Mouse (Mus musculus): ENCODE results near the gene Fbxo17.

Gene Fbxo17

DNA sequence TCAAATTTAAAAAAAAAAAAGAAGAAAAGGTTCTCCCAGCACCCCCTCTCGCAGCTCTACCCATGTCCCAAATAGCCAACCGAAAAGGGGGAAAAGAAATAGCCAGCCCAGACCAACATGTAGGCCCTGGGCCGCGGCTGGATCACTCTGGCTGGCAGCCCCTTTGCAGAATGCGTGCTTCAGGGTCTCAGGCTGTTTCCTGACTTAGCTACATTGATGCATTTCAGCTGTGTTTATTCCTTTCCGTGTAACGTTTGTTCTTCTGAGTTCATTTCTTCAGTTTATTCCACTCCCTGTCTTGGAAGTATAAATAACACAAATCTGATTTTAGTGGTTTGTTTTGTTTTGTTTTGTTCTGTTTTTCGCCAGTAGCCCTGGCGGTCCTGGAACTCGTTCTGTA lies 1.1 kb downstream of the Fbxo17 start:
- in situ Hi-C loops (cut with MboI; ENCODE audit: low sequenced_read_pairs), result no loop called here

DNA sequence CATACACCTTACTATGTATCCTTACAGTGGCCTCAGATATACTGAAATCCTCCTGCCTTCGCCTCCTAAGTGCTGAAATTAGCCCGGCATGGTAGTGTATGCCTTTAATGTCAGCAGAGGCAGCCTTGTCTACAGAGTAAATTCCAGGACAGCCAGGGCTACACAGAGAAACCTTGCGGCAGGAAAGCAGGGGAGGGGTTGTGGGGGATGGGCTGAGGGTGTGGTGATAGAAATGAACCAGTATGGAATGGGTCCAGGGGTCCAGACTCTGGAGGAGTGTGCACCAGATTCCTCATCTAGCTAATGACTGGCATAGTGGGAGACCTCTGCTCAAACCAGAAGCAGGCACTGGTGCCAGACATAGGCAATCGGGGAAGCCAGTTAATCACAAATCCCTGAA lies 2.6 kb downstream of the Fbxo17 start:
- in situ Hi-C loops (cut with MboI; ENCODE audit: low sequenced_read_pairs), result no loop called here

GRCm38 (mm10) chr7:28719650-28720049 lies 3.0 kb downstream of the Fbxo17 start:
- in situ Hi-C loops (cut with MboI; ENCODE audit: low sequenced_read_pairs), result no loop called here

DNA sequence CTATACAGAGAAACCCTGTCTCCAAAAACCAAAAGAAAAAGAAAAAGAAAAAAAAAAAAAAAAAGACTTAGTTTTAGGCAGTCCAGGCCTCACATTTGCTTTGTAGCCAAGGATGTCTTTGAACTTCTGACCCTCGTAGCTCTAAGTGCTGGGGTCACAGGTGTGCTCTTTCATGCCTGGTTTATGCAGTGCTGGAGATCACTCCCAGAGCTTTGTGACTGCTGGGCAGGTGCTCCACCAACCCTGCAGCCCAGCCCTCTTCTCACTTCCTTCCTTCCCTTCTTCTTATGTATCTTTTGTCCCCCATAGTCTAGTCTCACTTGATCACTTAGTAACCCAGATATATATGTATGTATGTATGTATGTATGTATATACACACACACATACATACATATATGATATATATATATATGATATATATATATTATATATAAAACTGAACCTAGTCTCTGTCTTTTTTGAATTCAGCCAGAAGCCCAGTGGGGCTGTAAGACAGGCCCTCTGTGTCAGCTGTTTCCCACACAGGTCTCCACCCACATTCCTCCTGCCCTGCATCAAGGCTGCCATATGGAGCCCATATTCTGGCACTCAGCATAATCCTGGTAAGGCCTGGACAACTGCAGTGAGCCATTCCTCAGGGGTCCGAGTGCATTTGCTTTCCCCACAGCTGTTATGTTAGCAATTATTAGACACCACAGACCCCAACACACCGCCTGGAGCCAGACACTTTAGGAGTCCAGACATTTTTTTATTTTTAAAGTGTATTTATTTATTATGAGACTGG lies 4.3 kb downstream of the Fbxo17 start:
- in situ Hi-C loops (cut with MboI; ENCODE audit: low sequenced_read_pairs), result no loop called here

DNA sequence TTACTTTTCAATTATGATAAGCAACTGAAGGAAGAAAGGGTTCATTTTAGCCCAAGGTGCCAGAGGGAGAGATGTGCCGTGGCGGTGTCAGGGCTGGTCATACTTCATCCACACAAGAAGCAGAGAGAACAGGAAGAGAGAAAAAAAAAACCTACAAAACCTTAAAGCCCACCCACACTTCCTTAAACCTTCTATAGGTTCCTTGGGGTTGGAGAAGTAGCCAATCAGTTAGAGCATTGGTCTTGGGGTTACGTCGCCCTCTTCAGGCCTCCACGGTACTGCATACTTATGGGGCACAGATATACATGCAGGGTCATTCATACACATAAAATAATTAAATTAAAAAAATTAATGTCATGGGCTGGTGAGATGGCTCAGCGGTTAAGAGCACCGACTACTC lies 5.5 kb downstream of the Fbxo17 start:
- in situ Hi-C loops (cut with MboI; ENCODE audit: low sequenced_read_pairs), result no loop called here

DNA sequence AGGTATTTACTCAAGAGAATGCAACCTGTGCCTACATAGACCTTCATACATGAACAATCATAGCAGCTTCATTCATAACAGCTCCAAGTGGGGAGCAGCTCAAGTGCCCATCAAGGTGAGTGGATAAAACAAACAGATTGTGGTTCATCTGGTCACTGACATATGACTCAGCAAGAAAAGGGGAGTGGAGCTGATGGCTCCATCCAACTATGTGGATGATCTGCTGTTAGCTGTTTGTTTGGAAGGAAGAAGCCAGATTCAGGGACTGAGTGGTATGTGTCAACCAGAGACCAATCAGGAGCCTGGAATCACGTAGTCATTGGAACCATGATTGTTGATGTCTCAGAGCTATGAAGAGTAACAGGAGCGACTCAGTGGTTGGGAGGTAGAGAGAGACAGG lies 8.0 kb downstream of the Fbxo17 start:
- in situ Hi-C loops (cut with MboI; ENCODE audit: low sequenced_read_pairs), result no loop called here

DNA sequence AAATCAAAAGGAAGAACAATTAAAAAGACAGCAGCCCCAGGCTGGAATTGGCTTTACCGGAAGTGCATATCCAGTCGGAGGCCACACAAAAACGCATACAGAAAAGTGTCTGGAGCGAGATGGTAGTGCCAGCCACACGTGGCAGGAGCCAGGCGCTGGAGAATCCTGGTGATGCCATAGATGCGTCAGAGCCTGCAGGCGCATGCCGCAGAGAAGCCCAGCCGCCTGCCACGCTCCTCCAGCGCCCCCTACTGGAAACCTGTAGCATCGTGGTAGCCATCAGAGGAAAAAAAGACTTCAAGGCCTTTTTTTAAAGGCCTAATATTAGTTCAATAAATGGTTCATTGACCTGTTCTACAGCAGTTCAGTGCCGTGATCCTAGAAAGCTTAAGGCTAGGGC lies 10.0 kb downstream of the Fbxo17 start:
- in situ Hi-C loops (cut with MboI; ENCODE audit: low sequenced_read_pairs), result no loop called here

- in situ Hi-C loops (cut with MboI; ENCODE audit: low sequenced_read_pairs), result no loop called here
Measured at GRCm38 (mm10) chr7:28727649-28728340, 11.2 kb downstream of the Fbxo17 start.

GRCm38 (mm10) chr7:28732341-28733142 lies 15.9 kb downstream of the Fbxo17 start:
- in situ Hi-C loops (cut with MboI; ENCODE audit: low sequenced_read_pairs), result no loop called here

- in situ Hi-C loops (cut with MboI; ENCODE audit: low sequenced_read_pairs), result no loop called here
Measured at GRCm38 (mm10) chr7:28733211-28733610, 16.6 kb downstream of the Fbxo17 start.

- in situ Hi-C loops (cut with MboI; ENCODE audit: low sequenced_read_pairs), result no loop called here
Measured at GRCm38 (mm10) chr7:28735701-28736100, 19.1 kb downstream of the Fbxo17 start.

GRCm38 (mm10) chr7:28739829-28740228 lies 23.2 kb downstream of the Fbxo17 start:
- in situ Hi-C loops (cut with MboI; ENCODE audit: low sequenced_read_pairs), result no loop called here

- in situ Hi-C loops (cut with MboI; ENCODE audit: low sequenced_read_pairs), result no loop called here
Measured at GRCm38 (mm10) chr7:28740949-28741348, 24.3 kb downstream of the Fbxo17 start.

DNA sequence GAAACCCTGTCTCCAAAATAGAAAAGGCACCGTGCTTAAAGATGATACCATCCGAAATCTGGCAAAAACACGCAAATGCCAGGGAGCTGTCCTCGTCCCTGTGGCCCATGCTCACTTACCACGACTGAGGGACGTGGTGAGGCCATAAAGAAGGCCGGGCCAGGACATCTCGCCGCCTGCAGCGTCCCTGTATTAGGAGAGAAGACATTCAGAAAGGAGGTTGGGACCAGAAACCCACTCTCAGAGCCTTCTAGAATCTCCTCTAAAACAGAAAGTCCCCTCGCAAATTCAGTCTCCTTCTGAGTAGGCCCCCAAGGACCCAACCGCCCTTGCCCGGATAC lies 24.7 kb downstream of the Fbxo17 start:
- in situ Hi-C loops (cut with MboI; ENCODE audit: low sequenced_read_pairs), result no loop called here

DNA sequence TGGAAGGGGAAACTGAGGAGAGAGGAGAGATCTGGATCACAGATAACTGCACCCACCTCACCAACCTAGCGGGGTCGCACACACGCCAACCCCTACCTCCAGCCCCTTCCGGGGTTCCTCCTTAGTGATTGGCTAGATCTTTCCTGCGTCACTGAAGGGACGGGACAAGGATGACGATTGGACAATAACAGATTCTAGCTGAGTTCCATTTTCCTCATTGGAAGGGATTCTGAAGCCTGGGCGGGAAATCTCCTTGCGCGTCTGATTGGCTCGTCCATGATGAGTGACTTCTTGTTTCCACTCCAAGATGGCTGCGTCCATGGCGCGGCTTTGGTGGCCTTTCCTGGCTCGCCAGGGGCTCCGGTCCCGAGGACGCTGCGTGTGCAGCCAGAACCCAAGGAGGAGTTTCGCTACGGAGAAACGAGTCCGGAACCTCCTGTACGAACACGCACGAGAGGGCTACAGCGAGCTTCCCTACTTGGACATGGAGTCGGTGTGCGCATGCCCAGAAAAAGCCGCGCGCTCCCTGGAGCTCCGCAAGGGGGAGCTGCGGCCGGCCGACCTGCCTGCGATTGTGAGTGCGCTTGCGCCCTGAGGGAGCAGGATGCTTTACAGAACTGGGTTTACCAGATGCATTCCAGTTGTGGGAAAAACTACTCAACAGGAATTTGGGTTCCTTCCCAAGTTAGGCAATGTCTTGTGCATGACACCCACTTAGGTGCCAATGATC lies 25.3 kb downstream of the Fbxo17 start, which contains the start of the genes Mrps12 and Sars2:
Gene Mrps12 (minus strand): TSS at position 112 of the 730 bp plus-strand sequence.
Gene Sars2 (plus strand): TSS at position 284 of the 730 bp plus-strand sequence.
- in situ Hi-C loops (cut with MboI; ENCODE audit: low sequenced_read_pairs), result no loop called here

GRCm38 (mm10) chr7:28749935-28750334 lies 33.3 kb downstream of the Fbxo17 start:
- in situ Hi-C loops (cut with MboI; ENCODE audit: low sequenced_read_pairs), result no loop called here

GRCm38 (mm10) chr7:28756079-28756478 lies 39.5 kb downstream of the Fbxo17 start, which contains the start of gene Ccer2:
Gene Ccer2, plus strand, starts transcription at chr7:28756174.
- in situ Hi-C loops (cut with MboI; ENCODE audit: low sequenced_read_pairs), result no loop called here

DNA sequence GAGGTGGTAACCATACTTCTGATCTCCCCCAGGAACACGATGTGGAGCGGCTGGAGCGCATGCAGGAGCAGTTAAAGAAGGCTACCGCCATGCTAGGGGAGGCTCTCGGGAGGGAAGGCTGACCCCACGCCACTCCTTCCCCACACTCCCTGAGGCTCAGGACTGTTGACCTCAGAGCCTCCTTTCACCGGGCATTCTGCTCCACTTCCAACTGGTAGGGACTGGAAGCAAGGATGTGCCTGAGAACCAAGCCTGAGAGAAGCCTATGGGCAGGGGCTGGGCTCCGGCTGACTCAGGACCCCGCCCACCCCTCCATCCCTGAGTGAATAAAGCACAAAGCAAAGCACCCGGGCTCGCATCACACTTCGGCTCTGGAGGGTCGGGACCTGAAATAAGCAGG lies 42.0 kb downstream of the Fbxo17 start:
- in situ Hi-C loops (cut with MboI; ENCODE audit: low sequenced_read_pairs), result no loop called here

GRCm38 (mm10) chr7:28761907-28762306 lies 45.3 kb downstream of the Fbxo17 start:
- in situ Hi-C loops (cut with MboI; ENCODE audit: low sequenced_read_pairs), result no loop called here

DNA sequence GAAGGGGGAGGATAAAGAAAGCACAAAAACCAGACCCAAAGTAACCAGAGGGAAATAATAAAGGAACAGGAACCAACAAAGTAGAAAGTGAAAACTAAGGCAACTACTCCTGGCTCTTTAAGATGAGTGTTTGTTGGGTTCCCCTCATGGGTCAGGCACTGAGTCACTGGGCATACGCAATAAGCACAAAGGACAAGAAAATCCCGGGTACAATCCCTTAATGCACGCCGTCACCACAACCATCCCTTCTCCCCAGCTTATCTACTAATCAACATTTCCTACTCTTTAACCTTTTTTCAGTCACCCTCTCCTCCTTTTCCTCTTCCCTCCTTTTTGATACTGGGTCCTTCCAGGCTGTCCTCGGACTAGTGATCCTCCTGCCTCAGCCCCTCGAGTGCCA lies 48.6 kb downstream of the Fbxo17 start:
- in situ Hi-C loops (cut with MboI; ENCODE audit: low sequenced_read_pairs), result no loop called here
